Mouse (Mus musculus) ES-Bruce4 (cell line): Measurements from ENCODE around the gene Mpped1.

Experiments
- CTCF ChIP-seq: IDR thresholded peaks from one replicate; pipeline ENCODE4 v1.8.1; 2011; ENCODE audit warnings: low read depth, low read length
- EP300 ChIP-seq: IDR thresholded peaks from 2 replicates; pipeline ENCODE4 v1.6.1; 2011; ENCODE audit warnings: low read depth, low read length; ENCODE audit not compliant: insufficient read depth

- no peak for TF ChIP-seq CTCF
- TF ChIP-seq EP300, result no peak
These were observed 98.0 kb downstream of the Mpped1 start for GRCm38 (mm10) chr15:83877155-83877866.
